Mouse (Mus musculus): ENCODE measurements around the gene Scimp.

Gene Scimp

GRCm38 (mm10) chr11:70811041-70811440, 1.3 kb downstream of the Scimp start:
- no peak for DNase-seq

GRCm38 (mm10) chr11:70809011-70809410, 3.4 kb downstream of the Scimp start:
- DNase-seq: no peak

- DNase-seq: no peak
These were observed 4.3 kb downstream of the Scimp start for GRCm38 (mm10) chr11:70808101-70808500.

- DNase-seq: no peak
These were observed 4.8 kb downstream of the Scimp start for GRCm38 (mm10) chr11:70807630-70808029.

GRCm38 (mm10) chr11:70806697-70807096, 5.7 kb downstream of the Scimp start:
- DNase-seq: no peak

GRCm38 (mm10) chr11:70805641-70806175, 6.7 kb downstream of the Scimp start:
- DNase-seq: no peak

GRCm38 (mm10) chr11:70804395-70804794, 8.0 kb downstream of the Scimp start:
- DNase-seq: no peak

- peak; percentile 56 for DNase-seq
These were observed 8.6 kb downstream of the Scimp start for GRCm38 (mm10) chr11:70803711-70804200.

- DNase-seq: no peak
These were observed 9.5 kb downstream of the Scimp start for GRCm38 (mm10) chr11:70802865-70803261.

- DNase-seq: no peak
These were observed 10.1 kb downstream of the Scimp start for GRCm38 (mm10) chr11:70802208-70802864.

- DNase-seq: no peak
These were observed 20.0 kb downstream of the Scimp start for GRCm38 (mm10) chr11:70792409-70792808.

- no peak for DNase-seq
These were observed 20.7 kb downstream of the Scimp start for GRCm38 (mm10) chr11:70791676-70792075.

GRCm38 (mm10) chr11:70790874-70791551, 21.4 kb downstream of the Scimp start:
- no peak for DNase-seq

GRCm38 (mm10) chr11:70790426-70790825, 22.0 kb downstream of the Scimp start:
- DNase-seq: no peak

- DNase-seq: peak; percentile 35
These were observed 23.3 kb downstream of the Scimp start for GRCm38 (mm10) chr11:70788972-70789655.

- peak; percentile 59 for DNase-seq
These were observed 25.3 kb downstream of the Scimp start for GRCm38 (mm10) chr11:70787052-70787451.

- DNase-seq: no peak
These were observed 26.5 kb downstream of the Scimp start for GRCm38 (mm10) chr11:70785908-70786307.

GRCm38 (mm10) chr11:70778058-70778457, 34.3 kb downstream of the Scimp start:
- DNase-seq: peak; percentile 53

GRCm38 (mm10) chr11:70777634-70778033, 34.8 kb downstream of the Scimp start:
- no peak for DNase-seq

- peak; percentile 78 for DNase-seq
These were observed 35.4 kb downstream of the Scimp start for GRCm38 (mm10) chr11:70776830-70777571.

- DNase-seq: no peak
These were observed 41.6 kb downstream of the Scimp start for GRCm38 (mm10) chr11:70770804-70771203.

- DNase-seq: no peak
These were observed 46.5 kb downstream of the Scimp start for GRCm38 (mm10) chr11:70765776-70766445.
